8 mouse cellular contexts compared by ENCODE assay signal in genomic region chr17:65643051-65643521, GRCm38 (mm10). TPM values are rescaled to one million over a fixed set of nuclear protein-coding genes. Genes with fewer than 3 reads are reported as not detected.
DNase-seq lines count a peak whose midpoint lies in the region; ATAC-seq and TF ChIP-seq lines count a peak whose summit lies in the region.

No protein-coding gene starts in this region.

- 32% methylated on average over 10 of the region's 10 CpGs for WGBS in midbrain, embryonic 13.5 days

- no peaks in the 10 kb centered on the region for H3K9me3 ChIP-seq in midbrain, embryonic 13.5 days

- H3K27ac ChIP-seq in gastrocnemius, adult 2 months, result peak overlapping the region; percentile 90
- H3K27ac ChIP-seq in midbrain, embryonic 13.5 days, result peak overlapping the region; percentile 67

- no peak overlapping the region; the same call in 1 of the 2 replicates for H3K9ac ChIP-seq in midbrain, embryonic 13.5 days (replicated peaks)

- H3K4me3 ChIP-seq in gastrocnemius, adult 2 months, result peak overlapping the region; percentile 56
- no peak overlapping the region for H3K4me3 ChIP-seq in midbrain, embryonic 13.5 days (replicated peaks)

- ATAC-seq in midbrain, embryonic 13.5 days, result peak; percentile 21; the same call in 1 of the 2 replicates

- no peaks in the 10 kb centered on the region for H3K27me3 ChIP-seq in midbrain, embryonic 13.5 days

- intact Hi-C loops in gastrocnemius, adult 2 months (cut with DNase I), result no loop called here
- intact Hi-C loops in gastrocnemius, postnatal 36 days (cut with DNase I), result no loop called here

- DNase-seq in gastrocnemius, adult 2 months, result peak; percentile 60
- no peak for DNase-seq in gastrocnemius, postnatal 36 days
- peak; percentile 12 for DNase-seq in brain, embryonic 18.5 days (ENCODE audit: low read depth, low spot score)
- peak; percentile 6 to 32 for DNase-seq in heart, adult 9 months (ENCODE audit: low spot score in 2 of 2)
- DNase-seq in left cerebral cortex, adult 18-20 months (ENCODE audit: low spot score in 2 of 2), result peak; percentile 53 to 65
- no peak for DNase-seq in ovary, postnatal 10 days (ENCODE audit: low spot score)
- DNase-seq in adrenal gland, postnatal 36 days, result no peak

- TF ChIP-seq CTCF in gastrocnemius, adult 2 months (IDR thresholded peaks at IDR 0.05), result no peak

- H3K4me1 ChIP-seq in midbrain, embryonic 13.5 days (replicated peaks), result peaks cover 18% of the 10 kb centered on the region

- no peaks in the 10 kb centered on the region for H3K36me3 ChIP-seq in midbrain, embryonic 13.5 days

- H3K4me2 ChIP-seq in midbrain, embryonic 13.5 days (replicated peaks), result no peak overlapping the region; the same call in 1 of the 2 replicates

RNA-seq across cellular contexts. Expression of gene Txndc2, which starts 1.1 kb away (rescaled TPM):
- total RNA-seq in gastrocnemius, adult 2 months (2021), result not detected
- not detected for total RNA-seq in gastrocnemius, postnatal 36 days (2021)
- not detected for total RNA-seq in left cerebral cortex, adult 18-20 months (2021)
- polyA plus RNA-seq in midbrain, embryonic 13.5 days (2015; fragmentation: Nextera tagmentation; extraction: Ambion mirVana), result 0.26 TPM in 1 of 2 replicates, not detected in the other
- total RNA-seq in adrenal gland, postnatal 36 days (2021), result 10 to 100 TPM in 1 of 2 experiments, 1 to 10 TPM in 1; 8.8 to 38.2 TPM

RNA-seq across cellular contexts. Expression of gene Vapa, which starts 29.7 kb away (rescaled TPM):
- 100 to 1,000 TPM; 131 to 146 TPM for total RNA-seq in gastrocnemius, adult 2 months (2021)
- 100 to 1,000 TPM; 125 to 128 TPM for total RNA-seq in gastrocnemius, postnatal 36 days (2021)
- 100 to 1,000 TPM; 149 TPM for total RNA-seq in left cerebral cortex, adult 18-20 months (2021)
- 244 and 247 TPM in 2 replicates for polyA plus RNA-seq in midbrain, embryonic 13.5 days (2015; fragmentation: Nextera tagmentation; extraction: Ambion mirVana)
- 100 to 1,000 TPM; 162 to 182 TPM for total RNA-seq in adrenal gland, postnatal 36 days (2021)

Comparison
In these comparisons a context has a peak if more than half of its experiments do, and no peak if none do; other contexts are left out.
1. DNase-seq: peak in gastrocnemius, adult 2 months (single experiment), brain, embryonic 18.5 days (single experiment), heart, adult 9 months (2 of 2) and left cerebral cortex, adult 18-20 months (2 of 2); none in gastrocnemius, postnatal 36 days (0 of 2), ovary, postnatal 10 days (single experiment) and adrenal gland, postnatal 36 days (0 of 2).
2. RNA of gene Txndc2, which starts 1.1 kb away (total RNA-seq): 8.8 to 38.2 TPM in adrenal gland, postnatal 36 days; not detected in left cerebral cortex, adult 18-20 months, not detected in gastrocnemius, postnatal 36 days and not detected in gastrocnemius, adult 2 months; every median in the first group is over 4 times any median in the second.